Mouse (Mus musculus): ENCODE results near the gene Tmem203. TPM values are rescaled to one million over a fixed set of nuclear protein-coding genes. Genes with fewer than 3 reads are reported as not detected.

The Tmem203 gene
- total RNA-seq, 2 experiments from 2014 or later: 14.9 to 16.0 TPM

GRCm38 (mm10) chr2:25263623-25264285 is 8.5 kb downstream of the Tmem203 start:
- DNase-seq: no peak

DNA sequence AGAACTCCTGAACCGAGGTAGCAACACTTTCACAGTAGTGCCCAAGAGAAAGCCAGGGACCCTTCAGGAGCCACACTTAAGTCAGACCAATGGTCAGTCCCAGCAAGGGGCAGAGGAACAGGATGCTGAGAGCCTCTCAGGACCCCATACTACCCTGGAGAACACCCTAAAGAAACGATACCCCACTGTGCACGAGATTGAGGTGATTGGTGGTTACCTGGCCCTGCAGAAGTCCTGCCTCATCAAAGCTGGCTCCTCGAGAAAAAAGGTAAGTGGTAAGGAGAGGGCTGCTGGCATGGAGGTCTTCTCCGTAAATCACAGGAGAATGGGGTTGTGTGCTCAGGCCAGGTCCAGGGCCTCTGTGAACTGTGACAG is 9.0 kb downstream of the Tmem203 start:
- DNase-seq: no peak

DNA sequence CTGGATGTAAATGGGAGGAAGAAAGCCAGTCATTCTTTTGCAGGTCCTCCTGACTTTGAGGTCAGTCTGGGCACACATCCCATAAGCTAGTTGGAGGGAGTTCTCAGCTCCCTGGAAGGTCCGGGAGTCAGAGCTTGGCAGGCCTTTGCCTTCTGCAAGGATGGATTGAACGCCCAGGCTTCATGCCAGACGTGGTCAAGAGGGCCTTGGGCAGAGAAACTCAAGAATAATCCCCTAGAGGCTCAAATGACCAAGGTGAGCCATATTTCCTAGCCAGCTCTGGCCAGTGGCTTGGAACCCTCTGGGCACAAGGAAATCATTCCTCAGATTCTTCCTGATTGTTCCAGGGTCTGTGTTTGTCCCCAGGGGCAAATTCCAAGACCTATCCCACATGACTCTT is 9.6 kb downstream of the Tmem203 start:
- no peak for DNase-seq

- no peak for DNase-seq
Measured at GRCm38 (mm10) chr2:25265897-25266656, 10.8 kb downstream of the Tmem203 start.

GRCm38 (mm10) chr2:25266720-25267119 is 11.5 kb downstream of the Tmem203 start:
- DNase-seq: no peak

DNA sequence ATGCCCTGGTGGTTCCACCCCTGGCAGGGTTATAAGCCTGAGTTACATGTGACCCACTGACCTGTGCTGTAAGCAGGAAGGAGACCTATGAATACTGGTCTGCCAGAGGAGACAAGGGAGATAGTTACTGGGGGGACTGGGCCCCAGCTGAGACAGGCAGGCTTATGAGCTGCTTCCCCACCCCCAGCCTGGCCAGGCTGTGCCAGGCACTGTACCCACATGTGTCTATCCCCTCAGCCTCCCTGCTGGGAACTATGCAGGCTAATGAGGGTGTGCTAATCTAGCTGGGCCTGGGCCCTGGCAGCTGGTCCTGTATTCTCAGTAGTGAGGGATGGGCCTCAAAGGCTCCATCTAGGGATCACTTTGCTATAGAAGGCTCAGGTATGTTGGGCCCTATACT is 12.0 kb downstream of the Tmem203 start:
- DNase-seq: no peak

GRCm38 (mm10) chr2:25267746-25268309 is 12.6 kb downstream of the Tmem203 start:
- no peak for DNase-seq

GRCm38 (mm10) chr2:25271827-25272511 is 16.7 kb downstream of the Tmem203 start, which contains the start of the genes Ssna1 and Anapc2:
Ssna1 (minus strand) TSS chr2:25272438.
Anapc2 (plus strand) TSS chr2:25272478.
- DNase-seq: peak; percentile 98

GRCm38 (mm10) chr2:25272515-25272914 is 17.3 kb downstream of the Tmem203 start:
- DNase-seq: no peak

DNA sequence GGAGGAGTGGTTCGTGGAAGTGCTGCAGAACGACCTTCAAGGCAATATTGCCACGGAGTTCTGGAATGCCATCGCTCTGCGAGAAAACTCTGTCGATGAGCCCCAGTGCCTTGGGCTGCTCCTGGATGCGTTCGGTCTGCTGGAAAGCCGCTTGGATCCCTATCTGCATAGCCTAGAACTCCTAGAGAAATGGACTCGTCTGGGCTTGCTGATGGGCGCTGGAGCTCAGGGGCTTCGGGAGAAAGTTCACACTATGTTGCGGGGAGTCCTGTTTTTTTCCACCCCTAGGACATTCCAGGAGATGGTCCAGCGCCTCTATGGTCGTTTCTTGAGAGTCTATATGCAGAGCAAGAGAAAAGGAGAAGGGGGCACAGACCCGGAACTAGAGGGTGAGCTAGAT is 17.8 kb downstream of the Tmem203 start:
- DNase-seq: no peak

DNA sequence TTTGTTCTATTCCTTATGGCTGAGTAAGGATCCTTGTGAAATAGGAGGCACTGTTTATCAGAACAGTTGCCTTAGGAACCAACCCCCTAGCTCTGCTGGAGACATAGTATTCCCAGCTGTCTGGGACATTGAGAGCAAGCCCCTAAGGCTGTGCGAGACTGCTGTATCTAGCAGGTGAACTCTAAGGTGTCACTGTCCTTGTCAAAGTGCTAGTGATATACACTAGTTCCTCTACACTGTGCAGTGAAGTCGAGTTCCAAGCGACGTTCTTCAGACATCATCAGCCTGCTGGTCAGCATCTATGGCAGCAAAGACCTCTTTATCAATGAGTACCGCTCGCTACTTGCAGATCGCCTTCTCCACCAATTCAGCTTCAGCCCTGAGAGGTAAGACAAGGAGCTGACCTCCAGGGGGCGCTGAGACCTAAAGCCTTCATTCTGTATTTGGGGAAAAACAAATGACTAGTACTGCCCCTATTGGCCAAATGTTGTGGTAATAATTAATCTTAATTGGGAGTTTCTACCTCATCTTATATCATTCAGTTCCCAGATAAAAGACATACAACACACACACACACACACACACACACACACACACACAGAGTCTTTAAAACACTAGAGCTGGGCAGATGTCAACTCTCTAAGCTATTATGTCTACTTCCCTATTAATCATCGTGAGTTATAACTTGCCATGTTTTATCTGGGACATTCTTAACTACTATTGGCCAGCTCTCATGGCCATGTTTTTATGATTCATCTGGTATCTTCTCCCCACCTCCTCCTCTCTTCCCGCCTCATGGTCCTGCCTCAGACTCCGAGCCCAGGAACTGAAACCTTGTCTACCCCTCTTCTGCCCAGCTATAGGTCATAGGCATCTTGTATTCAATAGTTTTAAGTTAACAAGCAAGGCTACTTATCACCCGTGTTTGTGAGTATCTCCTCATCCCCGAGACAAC is 24.0 kb downstream of the Tmem203 start:
- DNase-seq: peak; percentile 85

DNA sequence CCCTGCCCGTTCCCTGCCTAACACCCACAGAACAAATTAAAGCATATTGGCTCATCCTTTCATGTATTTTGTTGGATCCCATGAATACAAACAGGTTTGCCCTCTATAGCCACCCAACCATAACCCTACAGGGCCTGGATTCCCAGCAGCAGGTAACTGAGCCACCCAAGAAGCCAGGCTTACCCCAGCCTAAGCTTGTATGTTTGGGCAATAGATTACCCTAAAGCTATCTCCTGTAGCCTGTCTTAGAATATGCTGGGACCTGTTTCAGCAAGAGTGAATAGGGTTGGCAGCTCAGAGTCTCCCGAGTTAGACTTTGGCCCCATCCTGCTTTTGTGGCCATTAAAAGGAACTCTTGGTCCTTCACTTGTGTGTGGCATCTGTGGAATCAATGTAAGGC is 30.3 kb downstream of the Tmem203 start:
- no peak for DNase-seq

DNA sequence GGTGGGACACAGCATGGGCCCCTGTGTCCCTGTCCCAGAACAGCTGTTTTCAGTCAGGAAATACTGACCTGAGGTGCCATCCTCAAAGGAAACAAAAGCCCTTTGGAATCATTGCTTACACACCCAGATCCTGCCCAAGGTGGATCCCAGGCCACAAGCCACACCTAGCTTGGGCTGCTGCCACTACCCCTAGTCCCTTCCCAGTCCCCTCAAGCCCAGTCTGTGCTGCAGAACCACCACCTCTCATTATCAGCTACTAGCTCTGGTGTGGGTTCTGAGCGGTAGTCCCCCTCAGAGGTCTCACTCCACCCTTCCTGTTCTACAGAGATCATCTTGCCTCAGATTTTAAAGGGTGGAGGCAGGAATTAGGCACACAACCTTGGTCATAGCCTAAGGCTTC is 31.1 kb downstream of the Tmem203 start:
- no peak for DNase-seq

DNA sequence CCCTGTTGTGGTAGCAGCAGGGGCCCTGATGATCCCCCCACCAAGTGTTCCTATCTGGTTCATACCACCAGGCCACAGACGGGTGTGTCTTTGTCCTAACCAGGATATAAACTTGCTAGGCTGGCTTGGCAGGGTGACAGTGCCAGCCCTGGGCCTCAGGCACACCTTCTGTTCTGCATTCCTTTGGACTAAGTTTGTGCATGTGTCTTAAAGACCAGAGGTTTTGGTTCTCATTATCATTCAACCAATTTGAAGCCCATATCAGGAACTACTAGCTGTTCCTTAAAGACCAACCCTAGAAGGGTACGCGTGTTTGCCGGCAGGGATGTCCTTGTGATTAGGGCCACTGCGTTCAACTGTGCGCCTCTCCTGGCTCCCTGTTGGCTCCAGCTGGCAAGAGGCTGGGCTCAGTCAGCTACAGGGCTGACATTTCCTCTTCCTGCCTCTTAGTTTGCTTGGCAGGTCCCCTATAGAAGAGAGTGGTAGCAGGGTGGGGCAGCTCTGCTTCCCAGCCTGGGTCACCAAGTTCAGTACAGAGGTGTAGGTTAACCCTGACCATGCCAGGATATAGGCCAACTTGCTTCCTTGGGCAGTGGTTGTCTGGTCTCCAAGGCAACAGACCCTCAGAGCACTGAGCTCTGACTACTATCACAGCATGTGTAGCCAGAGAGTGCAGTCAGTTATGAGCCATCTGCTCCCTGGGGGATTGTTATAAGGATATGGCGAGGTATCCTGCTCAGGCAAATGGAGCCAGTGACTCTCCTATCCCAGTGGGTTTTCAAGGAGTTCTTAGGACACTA is 31.8 kb downstream of the Tmem203 start:
- DNase-seq: no peak

GRCm38 (mm10) chr2:25287927-25288649 is 32.8 kb downstream of the Tmem203 start, which contains the start of gene Tmem210:
Tmem210 (plus strand) TSS chr2:25288145.
- DNase-seq: no peak

DNA sequence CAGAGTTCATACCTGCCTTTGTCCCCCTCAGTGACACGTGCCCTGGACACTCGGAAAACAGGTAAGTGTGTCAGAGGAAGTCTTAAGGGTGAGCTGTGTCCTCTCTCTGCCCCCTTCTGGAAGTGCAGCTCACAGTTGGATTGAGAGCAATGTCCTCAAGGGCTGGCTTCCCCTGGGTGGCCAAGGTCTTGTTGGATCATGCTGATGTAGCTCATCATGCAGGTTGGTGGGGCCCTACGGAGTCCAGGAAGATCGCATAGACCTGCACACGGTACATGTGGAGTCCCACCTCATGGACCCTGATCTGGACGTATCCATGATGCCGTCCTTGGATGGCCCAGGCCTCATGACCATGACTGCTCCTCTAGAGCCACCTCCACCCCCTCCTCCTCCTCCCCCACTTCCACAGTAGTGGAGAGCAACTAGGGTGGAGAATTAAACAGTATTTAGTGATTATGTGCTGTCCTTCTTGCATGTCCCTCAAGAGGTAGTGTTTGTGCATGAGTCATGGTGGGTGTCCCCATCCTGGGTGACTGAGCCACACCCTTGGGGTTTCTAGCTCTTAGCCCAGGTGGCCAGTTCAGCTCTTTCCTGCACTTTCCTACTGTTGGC is 33.6 kb downstream of the Tmem203 start:
- DNase-seq: no peak

DNA sequence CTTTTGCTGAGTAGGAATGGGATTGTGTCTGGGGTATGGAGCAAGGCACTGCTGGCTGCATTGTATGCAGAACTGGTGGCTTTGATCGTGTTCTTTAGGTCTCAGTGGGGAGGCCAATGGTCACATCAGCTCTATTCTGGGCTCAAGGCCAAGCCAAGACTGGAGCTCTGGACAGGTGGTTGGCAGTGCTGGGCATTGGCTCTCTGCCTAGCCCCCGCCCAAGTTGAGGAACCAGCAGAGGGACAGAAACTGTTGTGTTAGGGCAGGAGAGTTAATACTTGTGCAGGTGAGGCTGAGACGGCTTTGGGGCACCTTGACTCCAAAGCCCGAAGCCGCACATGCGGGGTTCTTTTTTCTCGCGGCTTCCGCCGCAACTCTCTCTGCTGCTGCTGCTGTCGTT is 34.4 kb downstream of the Tmem203 start, which contains the start of gene Lrrc26:
Gene Lrrc26, plus strand, starts transcription at position 265 of the 400 bp plus-strand sequence.
- DNase-seq: peak; percentile 44

DNA sequence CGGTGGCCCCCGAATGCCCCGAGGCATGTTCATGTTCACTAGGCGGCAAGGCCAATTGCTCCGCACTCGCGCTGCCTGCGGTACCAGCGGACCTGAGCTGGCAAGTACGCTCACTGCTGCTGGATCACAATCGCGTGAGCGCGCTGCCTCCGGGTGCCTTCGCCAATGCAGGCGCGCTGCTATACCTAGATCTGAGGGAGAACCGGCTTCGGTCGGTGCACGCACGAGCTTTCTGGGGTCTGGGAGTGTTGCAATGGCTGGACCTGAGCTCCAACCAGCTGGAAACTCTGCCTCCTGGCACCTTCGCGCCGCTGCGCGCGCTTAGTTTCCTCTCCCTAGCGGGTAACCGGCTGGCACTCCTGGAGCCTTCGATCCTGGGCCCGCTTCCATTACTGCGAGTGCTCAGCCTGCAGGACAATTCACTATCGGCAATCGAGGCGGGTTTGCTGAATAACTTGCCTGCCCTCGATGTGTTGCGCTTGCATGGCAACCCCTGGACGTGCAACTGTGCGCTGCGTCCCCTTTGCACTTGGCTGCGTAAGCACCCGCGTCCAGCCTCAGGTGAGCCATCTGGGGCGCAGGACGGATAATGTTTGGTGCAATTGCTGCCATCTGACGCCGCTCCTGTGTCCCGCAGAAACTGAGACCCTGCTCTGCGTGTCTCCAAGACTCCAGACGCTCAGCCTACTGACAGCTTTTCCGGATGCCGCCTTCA is 35.0 kb downstream of the Tmem203 start:
- DNase-seq: no peak

DNA sequence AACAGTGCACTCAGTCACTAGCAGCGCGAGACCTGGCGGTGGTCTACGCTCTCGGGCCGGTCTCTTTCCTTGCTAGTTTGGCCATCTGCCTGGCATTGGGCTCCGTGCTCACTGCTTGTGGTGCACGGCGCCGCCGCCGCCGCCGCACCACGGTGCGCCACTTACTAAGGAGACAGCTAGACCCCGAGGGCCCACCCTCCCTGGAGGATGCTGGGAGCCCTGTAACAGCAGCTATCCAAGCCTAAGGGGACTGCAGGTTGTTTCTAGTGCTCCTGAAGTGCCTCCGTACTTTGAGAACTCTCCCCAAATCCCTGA is 35.5 kb downstream of the Tmem203 start:
- no peak for DNase-seq
